Mouse (Mus musculus) small intestine, adult 2 months (tissue): ENCODE measurements around the gene Fam120b. TPM values are rescaled to one million over a fixed set of nuclear protein-coding genes. Genes with fewer than 3 reads are reported as not detected.
"Not testable (repeated sequence)": the region's sequence is repeated elsewhere in the genome, so short reads cannot be mapped to it uniquely, and the experiment has no call there.

Source experiments
- H3K27ac ChIP-seq: fragments of 200-500 bp; 2 replicates; pipeline ENCODE4 v1.5.1; 2012; ENCODE audit warnings: low read depth, low read length, control low read depth, inconsistent platforms; ENCODE audit not compliant: insufficient read depth
- H3K27me3 ChIP-seq: fragments of 200-500 bp; 2 replicates; pipeline ENCODE4 v1.6.1; 2012; ENCODE audit warnings: mild to moderate bottlenecking, moderate library complexity, low read length, inconsistent platforms; ENCODE audit not compliant: control insufficient read depth, insufficient read depth
- H3K36me3 ChIP-seq: fragments of 200-500 bp; 2 replicates; pipeline ENCODE4 v1.6.1; 2012; ENCODE audit warnings: mild to moderate bottlenecking, low read length, control low read depth, inconsistent platforms; ENCODE audit not compliant: control insufficient read depth, insufficient read depth
- H3K4me1 ChIP-seq: fragments of 200-500 bp; 2 replicates; pipeline ENCODE4 v1.6.1; 2012; ENCODE audit warnings: low read length, inconsistent platforms, mixed read lengths; ENCODE audit not compliant: control insufficient read depth, insufficient read depth, insufficient read length
- H3K4me3 ChIP-seq: fragments of 200-500 bp; 2 replicates; pipeline ENCODE4 v1.5.1; 2012; ENCODE audit warnings: low read depth, mild to moderate bottlenecking, control low read depth, inconsistent platforms, low read length, moderate library complexity
- CTCF ChIP-seq: fragments of 200-500 bp; IDR thresholded peaks from 2 replicates; pipeline ENCODE4 v1.5.1; 2012; ENCODE audit warnings: low read depth, mild to moderate bottlenecking, control low read depth, inconsistent platforms, low read length, moderate library complexity, mixed read lengths; ENCODE audit not compliant: insufficient replicate concordance, insufficient read length; ENCODE audit errors: extremely low read depth
- POLR2A ChIP-seq: fragments of 200-500 bp; IDR thresholded peaks from 2 replicates; pipeline ENCODE4 v1.6.1; 2012; ENCODE audit warnings: low read depth, mild to moderate bottlenecking, control low read depth, inconsistent platforms, low read length, moderate library complexity
- WGBS: fragments of 180-500 bp; shearing (Covaris S2); methylation state at CpG from one replicate; pipeline ENCODE4 v1.1.7; 2018; 5-methylcytosine and 5-hydroxymethylcytosine counted together
- polyA plus RNA-seq: library from polyadenylated mRNA; depleted of rRNA; stranded (reverse); fragments of >200 nt; gene quantifications from 2 replicates; pipeline ENCODE4 v1.2.3, GENCODE M21; 2012

Gene Fam120b
- polyA plus RNA-seq, 1 experiment, result 7.6 TPM

GRCm38 (mm10) chr17:15434748-15435147 is 38.7 kb downstream of the Fam120b start:
- peaks cover 20% of the 10 kb centered on the region for H3K36me3 ChIP-seq
- TF ChIP-seq POLR2A, result no peak
- TF ChIP-seq CTCF, result no peak
- 60% methylated on average over 3 of the region's 3 CpGs for WGBS
- no peak overlapping the region for H3K27ac ChIP-seq
- H3K27me3 ChIP-seq, result no peaks in the 10 kb centered on the region
- H3K4me1 ChIP-seq, result no peaks in the 10 kb centered on the region
- no peak overlapping the region for H3K4me3 ChIP-seq

DNA sequence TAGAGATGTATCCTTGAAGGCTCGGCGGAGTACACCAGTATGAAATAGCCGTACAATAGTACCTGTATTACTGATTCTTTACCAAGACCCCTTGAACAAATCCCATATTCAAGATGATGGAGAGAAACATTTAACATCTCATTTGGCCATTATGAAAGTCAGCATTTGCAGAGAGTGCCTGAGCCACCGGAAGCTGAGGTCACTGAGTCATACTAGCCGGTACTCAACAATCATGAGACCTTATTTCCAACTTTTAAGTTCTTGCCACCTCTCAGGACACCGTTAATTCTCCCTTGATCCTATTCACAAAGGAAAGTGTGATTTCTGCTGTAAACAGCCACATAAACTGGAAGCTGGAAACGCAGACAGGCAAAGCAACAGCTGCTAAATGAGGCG is 44.1 kb downstream of the Fam120b start:
- H3K27me3 ChIP-seq, result no peaks in the 10 kb centered on the region
- H3K4me1 ChIP-seq, result no peaks in the 10 kb centered on the region
- H3K36me3 ChIP-seq, result no peaks in the 10 kb centered on the region
- TF ChIP-seq POLR2A, result no peak
- TF ChIP-seq CTCF, result no peak
- H3K4me3 ChIP-seq, result no peak overlapping the region
- H3K27ac ChIP-seq, result no peak overlapping the region
- 65% methylated on average over 8 of the region's 8 CpGs for WGBS

DNA sequence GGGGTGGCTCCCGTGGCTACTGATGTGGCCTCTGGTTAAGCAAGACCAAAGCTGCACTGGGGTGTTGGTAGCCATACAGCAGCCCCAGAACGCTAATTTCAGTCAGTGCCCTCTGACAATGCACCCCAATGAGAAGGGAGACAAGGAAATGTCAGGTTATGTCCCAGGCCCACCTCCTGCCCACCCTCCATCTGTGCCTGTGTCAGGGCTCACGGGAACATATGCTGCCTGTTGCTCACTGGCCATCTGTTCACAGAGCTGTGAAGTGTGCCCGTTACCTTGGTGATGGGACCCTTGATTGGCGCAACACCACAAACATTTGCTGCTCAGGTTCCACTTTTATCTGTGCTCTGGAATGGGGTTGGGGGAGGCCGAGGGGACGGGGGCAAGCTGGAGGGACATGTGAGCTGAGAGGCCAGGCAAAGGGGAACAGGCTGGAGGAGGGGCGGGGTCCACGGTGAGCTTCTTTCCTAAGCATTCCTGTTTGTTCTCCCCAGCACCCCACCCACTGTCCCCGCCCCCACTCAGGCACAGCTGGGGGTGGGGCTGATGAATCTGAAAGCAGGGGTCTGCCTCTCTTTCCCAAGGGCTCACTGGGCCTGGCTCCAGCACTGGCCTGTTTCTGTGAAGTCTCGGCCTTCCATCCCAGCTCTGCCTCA is 44.6 kb downstream of the Fam120b start:
- Histone ChIP-seq H3K27me3 (no peaks in the 10 kb centered on the region), H3K4me3 (no peak overlapping the region), H3K27ac (no peak overlapping the region), H3K36me3 (no peaks in the 10 kb centered on the region), H3K4me1 (no peaks in the 10 kb centered on the region)
- TF ChIP-seq CTCF, result no peak
- no peak for TF ChIP-seq POLR2A
- WGBS, result 39% methylated on average over 11 of the region's 11 CpGs

DNA sequence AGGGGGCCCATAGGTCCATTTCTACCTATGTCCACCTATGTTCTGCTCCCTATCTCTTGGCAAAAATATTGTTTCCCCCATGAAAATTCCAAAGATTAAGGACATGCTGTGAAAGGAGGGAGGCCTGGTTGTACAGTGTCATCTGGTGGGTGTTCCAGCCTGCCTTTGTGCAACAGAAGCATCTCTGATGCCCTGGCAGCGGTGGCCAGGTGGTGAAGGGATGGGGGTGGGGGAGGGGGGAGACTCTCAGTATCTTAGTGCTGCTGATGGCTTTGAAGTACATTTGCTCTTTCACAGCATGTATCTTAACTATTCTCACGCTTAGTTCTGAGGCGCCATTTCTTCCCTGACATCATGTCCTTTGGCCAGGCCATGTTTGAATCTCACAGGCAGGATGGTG is 49.4 kb downstream of the Fam120b start:
- H3K4me3 ChIP-seq, result no peak overlapping the region
- H3K27me3 ChIP-seq, result no peaks in the 10 kb centered on the region
- no peak for TF ChIP-seq CTCF
- no peak for TF ChIP-seq POLR2A
- no peaks in the 10 kb centered on the region for H3K36me3 ChIP-seq
- no peaks in the 10 kb centered on the region for H3K4me1 ChIP-seq
- WGBS, result 86% methylated on average over 3 of the region's 3 CpGs
- H3K27ac ChIP-seq, result no peak overlapping the region

GRCm38 (mm10) chr17:15447831-15448230 is 51.8 kb downstream of the Fam120b start:
- no peaks in the 10 kb centered on the region for H3K27me3 ChIP-seq
- H3K4me1 ChIP-seq, result no peaks in the 10 kb centered on the region
- H3K36me3 ChIP-seq, result no peaks in the 10 kb centered on the region
- no peak overlapping the region for H3K4me3 ChIP-seq
- 61% methylated on average over 5 of the region's 5 CpGs for WGBS
- H3K27ac ChIP-seq, result no peak overlapping the region
- TF ChIP-seq POLR2A, result no peak
- TF ChIP-seq CTCF, result no peak

DNA sequence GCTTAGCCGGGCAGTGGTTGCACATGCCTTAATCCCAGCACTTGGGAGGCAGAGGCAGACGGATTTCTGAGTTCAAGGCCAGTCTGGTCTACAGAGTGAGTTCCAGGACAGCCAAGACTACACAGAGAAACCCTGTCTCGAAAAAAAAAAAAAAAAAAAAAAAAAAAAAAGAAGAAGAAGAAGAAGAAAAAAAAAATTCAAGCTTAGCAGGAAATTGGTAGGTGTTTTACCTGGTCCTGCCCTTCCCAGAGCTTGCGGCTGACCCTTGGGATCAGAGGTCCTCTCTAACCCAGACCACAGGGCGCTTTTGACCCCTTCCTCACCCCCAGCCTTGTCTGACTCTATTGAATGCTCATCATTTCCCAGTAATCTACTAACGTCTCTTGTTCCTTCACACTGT is 53.1 kb downstream of the Fam120b start:
- not testable (repeated sequence) for H3K27ac ChIP-seq, H3K27me3 ChIP-seq, H3K4me3 ChIP-seq, H3K36me3 ChIP-seq, H3K4me1 ChIP-seq
- WGBS, result 75% methylated on average over 6 of the region's 6 CpGs

DNA sequence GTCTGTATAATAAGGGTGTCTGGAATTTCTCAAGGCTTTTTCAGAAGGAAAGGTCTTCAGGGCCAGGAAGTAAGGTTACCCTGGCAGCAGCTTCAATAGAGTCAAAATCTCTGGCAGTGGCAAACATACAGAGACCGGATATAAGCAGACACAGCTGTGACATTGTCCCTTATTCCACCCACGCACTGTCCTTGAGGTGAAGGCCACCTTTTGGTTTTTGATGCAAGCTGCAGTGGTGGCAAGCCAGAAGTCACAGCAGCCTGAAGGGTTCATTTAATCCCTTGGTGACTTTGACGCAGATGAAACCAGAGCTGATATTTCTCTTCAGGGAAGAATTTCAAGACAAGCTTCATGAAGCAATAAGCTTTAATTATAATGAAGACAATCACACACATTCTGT is 53.6 kb downstream of the Fam120b start:
- TF ChIP-seq CTCF (no peak), POLR2A (no peak)
- Histone ChIP-seq H3K27ac (no peak overlapping the region), H3K27me3 (no peaks in the 10 kb centered on the region), H3K4me1 (no peaks in the 10 kb centered on the region), H3K4me3 (no peak overlapping the region), H3K36me3 (no peaks in the 10 kb centered on the region)
- 81% methylated on average over 3 of the region's 3 CpGs for WGBS

GRCm38 (mm10) chr17:15455203-15455602 is 59.2 kb downstream of the Fam120b start:
- H3K36me3 ChIP-seq, result no peaks in the 10 kb centered on the region
- no peak overlapping the region for H3K27ac ChIP-seq
- no peak for TF ChIP-seq CTCF
- no peak for TF ChIP-seq POLR2A
- H3K27me3 ChIP-seq, result no peaks in the 10 kb centered on the region
- 89% methylated on average over 4 of the region's 4 CpGs for WGBS
- no peak overlapping the region for H3K4me3 ChIP-seq
- H3K4me1 ChIP-seq, result no peaks in the 10 kb centered on the region
